Mouse (Mus musculus) bone marrow, adult 2 months (tissue): Measurements from ENCODE around the gene Tmem132b. TPM values are rescaled to one million over a fixed set of nuclear protein-coding genes. Genes with fewer than 3 reads are reported as not detected.
A peak's percentile ranks its signal among the peaks of the same experiment; 100 is the strongest.

Experiments
- H3K27ac ChIP-seq: fragments of 200-500 bp; 2 replicates; pipeline ENCODE4 v1.5.1; 2012; ENCODE audit warnings: low read depth, mild to moderate bottlenecking, control low read depth, inconsistent platforms, low read length; ENCODE audit not compliant: control insufficient read depth, poor library complexity, insufficient read depth
- H3K4me1 ChIP-seq: fragments of 200-500 bp; 2 replicates; pipeline ENCODE4 v1.6.1; 2011; ENCODE audit warnings: low read length; ENCODE audit not compliant: control insufficient read depth, insufficient read depth
- H3K4me3 ChIP-seq: fragments of 200-500 bp; replicated peaks from 2 replicates; pipeline ENCODE3; 2011; ENCODE audit warnings: mild to moderate bottlenecking, low read depth, low read length, control low read depth; ENCODE audit not compliant: control insufficient read depth
- CTCF ChIP-seq: fragments of 200-500 bp; IDR thresholded peaks from 2 replicates; pipeline ENCODE4 v1.5.1; 2011; ENCODE audit warnings: low read length, control low read depth; ENCODE audit not compliant: control insufficient read depth, insufficient read depth
- POLR2A ChIP-seq: fragments of 200-500 bp; IDR thresholded peaks from 2 replicates; pipeline ENCODE4 v1.6.1; 2011; ENCODE audit warnings: low read depth, mild to moderate bottlenecking, control low read depth, low read length, borderline replicate concordance; ENCODE audit not compliant: control insufficient read depth
- WGBS: fragments of 180-500 bp; shearing (Covaris S2); methylation state at CpG from one replicate; pipeline ENCODE4 v1.1.7; 2018; 5-methylcytosine and 5-hydroxymethylcytosine counted together
- polyA plus RNA-seq: library from polyadenylated mRNA; stranded (reverse); fragments of >200 nt; gene quantifications from 2 replicates; pipeline ENCODE4 v1.2.4, GENCODE M21; 2011; ENCODE audit warnings: low replicate concordance; ENCODE audit not compliant: missing spikeins, insufficient read depth, insufficient read length

The Tmem132b gene
- polyA plus RNA-seq, 1 experiment, result not detected

DNA sequence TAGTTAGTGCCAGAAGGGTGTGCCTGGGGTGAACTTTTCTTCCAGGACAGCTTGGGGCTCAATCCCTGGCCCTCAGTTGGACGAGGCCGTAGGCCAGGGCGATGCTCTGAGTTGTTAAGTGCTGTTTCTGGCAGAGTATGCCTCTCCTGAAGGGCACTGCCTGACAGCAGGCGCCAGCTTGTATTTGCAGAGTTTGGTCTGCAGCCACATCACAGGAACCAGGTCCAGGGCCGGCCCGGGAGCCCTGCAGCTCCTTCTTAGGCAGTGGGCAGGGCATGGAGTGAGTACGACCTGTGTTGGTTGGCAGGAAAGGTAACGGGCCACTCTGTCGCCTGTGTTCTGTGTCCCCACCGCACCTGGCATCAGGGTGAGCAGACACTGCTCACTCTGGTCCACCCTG is 40.5 kb upstream of the Tmem132b start:
- H3K4me3 ChIP-seq, result no peak overlapping the region
- no peak overlapping the region for H3K27ac ChIP-seq
- no peaks in the 10 kb centered on the region; the same call in 1 of the 2 replicates for H3K4me1 ChIP-seq
- TF ChIP-seq POLR2A (no peak), CTCF (no peak)
- 88% methylated on average over 10 of the region's 10 CpGs for WGBS

DNA sequence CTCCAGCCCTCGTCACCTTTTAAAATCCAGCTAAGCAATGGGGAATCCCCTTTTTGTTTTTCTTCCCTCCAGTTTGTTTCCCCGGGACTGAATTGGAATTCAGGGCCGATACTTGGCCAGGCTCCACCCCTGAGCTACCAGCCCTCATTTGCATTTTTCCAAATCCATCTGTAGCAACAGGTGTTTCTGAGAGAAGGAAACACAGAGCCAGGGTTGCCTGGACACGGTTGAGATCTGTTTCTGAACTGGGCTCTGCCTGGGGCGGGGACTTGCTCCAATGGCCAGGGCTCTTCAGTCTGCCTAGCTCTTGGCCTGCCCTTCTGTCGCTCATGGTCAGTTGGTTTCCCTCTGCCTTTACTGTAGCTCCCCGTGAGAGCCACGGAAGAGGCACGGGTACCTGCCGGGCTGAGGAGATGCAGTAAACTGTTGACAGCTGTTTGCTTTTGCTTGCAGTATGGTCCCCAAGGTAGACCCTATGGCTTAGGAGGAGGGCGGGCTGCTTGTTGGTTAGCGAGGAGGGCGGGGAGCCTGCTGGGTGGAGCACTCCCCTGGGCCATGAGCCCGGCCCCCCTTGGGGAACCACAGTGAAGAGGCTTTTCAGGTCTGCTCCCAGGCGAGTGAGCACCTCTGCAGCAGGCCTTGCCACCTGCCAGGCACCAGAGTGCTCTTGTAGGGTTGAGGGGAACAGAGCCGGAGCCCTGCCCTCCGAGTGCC is 39.0 kb upstream of the Tmem132b start:
- 86% methylated on average over 17 of the region's 17 CpGs for WGBS
- H3K4me1 ChIP-seq, result no peaks in the 10 kb centered on the region; the same call in 1 of the 2 replicates
- H3K4me3 ChIP-seq, result no peak overlapping the region
- TF ChIP-seq POLR2A, result no peak
- TF ChIP-seq CTCF, result no peak
- no peak overlapping the region for H3K27ac ChIP-seq

DNA sequence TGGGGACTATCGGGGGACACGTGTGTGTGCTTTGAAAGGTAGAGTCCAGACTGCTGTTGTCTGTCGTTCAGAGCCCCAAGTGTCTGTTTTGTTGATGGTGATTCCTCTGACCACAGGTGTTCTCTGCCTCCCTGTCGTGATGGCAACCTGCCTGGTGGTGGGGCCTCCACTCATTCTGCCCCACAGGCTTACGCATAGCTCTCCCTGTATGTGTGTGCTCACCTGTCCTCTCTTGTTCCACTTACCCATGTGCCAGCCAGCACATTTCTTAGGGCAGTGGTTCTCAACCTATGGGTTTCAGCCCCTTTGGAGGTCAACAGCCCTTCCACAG is 38.5 kb upstream of the Tmem132b start:
- TF ChIP-seq CTCF, result no peak
- no peak for TF ChIP-seq POLR2A
- Histone ChIP-seq H3K4me3 (no peak overlapping the region), H3K27ac (no peak overlapping the region), H3K4me1 (no peaks in the 10 kb centered on the region)
- WGBS, result 86% methylated on average over 5 of the region's 5 CpGs

DNA sequence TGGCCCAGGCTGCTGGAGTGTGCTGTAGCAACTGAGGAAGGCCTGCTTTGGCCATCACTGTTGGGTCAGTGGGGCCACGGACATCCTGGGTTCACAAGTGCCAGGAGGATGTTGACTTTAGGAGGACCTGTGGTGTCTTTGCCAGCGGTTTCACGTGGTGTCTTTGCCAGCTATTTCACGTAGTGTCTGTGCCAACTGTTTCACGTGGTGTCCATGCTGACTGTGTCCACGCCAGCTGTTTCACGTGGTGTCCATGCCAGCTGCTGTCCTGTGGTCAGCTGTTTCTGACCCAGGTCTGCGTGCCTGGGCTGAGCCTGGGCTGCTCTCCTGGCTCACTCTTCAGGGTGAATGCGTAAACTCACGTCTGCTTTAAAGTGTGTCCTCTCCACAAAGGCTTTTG is 35.9 kb upstream of the Tmem132b start:
- no peak overlapping the region for H3K4me3 ChIP-seq
- 85% methylated on average over 10 of the region's 10 CpGs for WGBS

DNA sequence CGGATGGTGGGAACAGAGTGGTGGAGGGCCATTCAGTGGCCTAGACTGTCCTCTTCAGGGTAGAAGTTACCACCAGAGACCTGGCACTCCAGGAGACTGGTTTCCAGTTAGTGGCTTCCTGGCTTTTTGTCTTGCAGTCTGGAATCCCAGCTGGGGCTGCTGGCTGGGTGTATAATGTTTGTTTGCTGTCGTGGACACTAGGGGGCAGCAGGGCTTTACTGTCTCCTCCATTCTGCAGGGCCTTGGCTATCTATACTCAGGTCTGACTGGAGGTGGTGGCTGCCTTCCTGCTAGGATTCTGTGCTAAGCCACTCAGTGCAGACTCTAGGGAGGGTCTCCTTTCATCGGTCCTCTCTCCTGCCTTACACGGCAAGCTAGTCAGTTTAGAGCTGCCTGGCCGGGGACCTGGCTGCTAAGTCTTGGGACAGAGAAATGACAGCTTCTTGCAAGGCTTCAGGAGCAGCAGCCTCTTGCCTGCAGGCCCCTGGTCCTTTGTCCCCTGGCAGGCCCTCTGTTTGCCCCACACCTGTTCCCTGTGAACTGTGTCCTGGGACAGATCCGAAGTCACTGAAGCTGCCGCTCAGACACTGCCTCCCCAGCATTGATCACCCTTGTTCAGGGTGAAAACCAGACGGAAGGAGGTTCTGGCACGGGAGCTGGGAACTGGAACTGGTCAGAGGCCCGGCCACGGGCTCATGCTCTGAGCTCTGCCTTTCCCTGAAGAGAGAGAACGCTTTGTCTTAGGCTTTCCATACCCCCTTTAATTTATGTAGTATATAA is 33.6 kb upstream of the Tmem132b start:
- no peak overlapping the region for H3K27ac ChIP-seq
- no peak overlapping the region for H3K4me3 ChIP-seq
- WGBS, result 78% methylated on average over 12 of the region's 12 CpGs
- no peaks in the 10 kb centered on the region; the same call in 1 of the 2 replicates for H3K4me1 ChIP-seq
- TF ChIP-seq CTCF (peak; percentile 70), POLR2A (no peak)

More for the DNA sequence above, 35.9 kb upstream of the Tmem132b start:
- no peaks in the 10 kb centered on the region for H3K4me1 ChIP-seq
- no peak overlapping the region for H3K27ac ChIP-seq
- TF ChIP-seq POLR2A (no peak), CTCF (no peak)

DNA sequence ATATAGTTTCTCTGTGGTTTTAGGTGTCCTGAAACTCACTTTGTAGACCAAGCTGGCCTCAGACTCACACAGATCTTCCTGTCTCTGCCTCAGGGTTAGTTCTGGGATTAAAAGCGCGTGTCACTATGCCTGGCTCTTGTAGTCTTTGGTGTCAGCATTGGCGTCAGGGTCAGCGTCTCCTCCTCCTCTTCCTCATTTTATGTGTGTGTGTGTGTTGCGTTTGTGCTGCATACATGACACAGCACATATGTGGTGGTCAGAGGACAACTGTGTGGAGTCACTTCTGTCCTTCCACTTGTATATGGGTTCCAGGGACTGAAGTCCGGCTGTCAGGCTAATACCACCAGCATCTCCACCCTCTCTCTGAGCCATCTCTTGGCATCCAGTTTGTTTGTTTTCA is 30.1 kb upstream of the Tmem132b start:
- H3K4me1 ChIP-seq, result peaks cover 1% of the 10 kb centered on the region; the same call in 1 of the 2 replicates
- TF ChIP-seq CTCF, result no peak
- TF ChIP-seq POLR2A, result no peak
- 36% methylated on average over 6 of the region's 6 CpGs for WGBS
- H3K4me3 ChIP-seq, result no peak overlapping the region
- no peak overlapping the region for H3K27ac ChIP-seq

DNA sequence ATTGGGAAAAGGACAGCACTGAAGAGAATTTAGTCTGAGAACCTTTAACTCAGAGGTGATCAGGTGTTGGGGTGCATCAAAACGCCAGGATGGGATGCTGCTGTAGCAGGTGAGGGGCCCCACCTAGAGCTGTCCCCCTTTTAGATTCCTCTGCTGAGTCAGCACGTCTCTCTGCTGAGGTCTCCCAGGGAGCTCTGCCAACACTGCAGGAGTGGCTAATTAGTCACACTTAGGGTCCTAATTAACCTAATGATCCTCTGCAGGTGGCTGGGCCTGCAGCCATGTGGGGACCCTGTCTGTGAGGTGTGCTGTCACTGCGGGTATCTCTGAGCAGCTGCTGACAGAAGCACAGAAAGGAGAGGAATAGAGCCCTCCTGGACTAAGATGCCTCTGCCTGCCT is 29.4 kb upstream of the Tmem132b start:
- TF ChIP-seq POLR2A (no peak), CTCF (no peak)
- 60% methylated on average over 3 of the region's 3 CpGs for WGBS
- no peak overlapping the region for H3K4me3 ChIP-seq
- no peak overlapping the region for H3K27ac ChIP-seq
- peaks cover 1% of the 10 kb centered on the region; the same call in 1 of the 2 replicates for H3K4me1 ChIP-seq

GRCm38 (mm10) chr5:125503628-125504027 is 27.9 kb upstream of the Tmem132b start:
- peaks cover 1% of the 10 kb centered on the region; the same call in 1 of the 2 replicates for H3K4me1 ChIP-seq
- H3K4me3 ChIP-seq, result no peak overlapping the region
- peak overlapping the region; percentile 15; the same call in 1 of the 2 replicates for H3K27ac ChIP-seq
- TF ChIP-seq CTCF, result no peak
- 15% methylated on average over 6 of the region's 6 CpGs for WGBS
